Mouse (Mus musculus) cerebellum, postnatal 36 days (tissue): ENCODE results near the gene Arfgef2.

Source experiments
- DNase-seq, 2 experiments: peaks; one replicate each; pipeline ENCODE4 v3.0.0; 2021 to 2022; ENCODE audit warnings: mixed read lengths in 2 of 2

Gene Arfgef2

GRCm38 (mm10) chr2:166806813-166807212 is 1.4 kb downstream of the Arfgef2 start:
- DNase-seq, result no peak

- DNase-seq, result no peak
Observed at GRCm38 (mm10) chr2:166809499-166809898, 4.1 kb downstream of the Arfgef2 start.

GRCm38 (mm10) chr2:166810821-166811220 is 5.4 kb downstream of the Arfgef2 start:
- no peak for DNase-seq

GRCm38 (mm10) chr2:166818463-166819143 is 13.2 kb downstream of the Arfgef2 start:
- DNase-seq, result no peak

GRCm38 (mm10) chr2:166819849-166820248 is 14.5 kb downstream of the Arfgef2 start:
- DNase-seq, result no peak

- no peak for DNase-seq
Observed at GRCm38 (mm10) chr2:166820844-166821243, 15.5 kb downstream of the Arfgef2 start.

GRCm38 (mm10) chr2:166821406-166821805 is 16.0 kb downstream of the Arfgef2 start:
- no peak for DNase-seq

GRCm38 (mm10) chr2:166822119-166822826 is 16.9 kb downstream of the Arfgef2 start:
- DNase-seq, result no peak

- DNase-seq, result no peak
Observed at GRCm38 (mm10) chr2:166822901-166823300, 17.5 kb downstream of the Arfgef2 start.

GRCm38 (mm10) chr2:166824386-166824785 is 19.0 kb downstream of the Arfgef2 start:
- no peak for DNase-seq

- no peak for DNase-seq
Observed at GRCm38 (mm10) chr2:166824998-166825397, 19.6 kb downstream of the Arfgef2 start.

GRCm38 (mm10) chr2:166826491-166827224 is 21.3 kb downstream of the Arfgef2 start:
- DNase-seq, result no peak

GRCm38 (mm10) chr2:166828306-166828705 is 22.9 kb downstream of the Arfgef2 start:
- no peak for DNase-seq

- DNase-seq, result no peak
Observed at GRCm38 (mm10) chr2:166830350-166830749, 25.0 kb downstream of the Arfgef2 start.

- no peak for DNase-seq
Observed at GRCm38 (mm10) chr2:166834091-166834490, 28.7 kb downstream of the Arfgef2 start.

- DNase-seq, result no peak
Observed at GRCm38 (mm10) chr2:166834796-166835195, 29.4 kb downstream of the Arfgef2 start.

- no peak for DNase-seq
Observed at GRCm38 (mm10) chr2:166835581-166835980, 30.2 kb downstream of the Arfgef2 start.

GRCm38 (mm10) chr2:166841813-166842212 is 36.4 kb downstream of the Arfgef2 start:
- DNase-seq, result no peak

- DNase-seq, result no peak
Observed at GRCm38 (mm10) chr2:166850691-166851090, 45.3 kb downstream of the Arfgef2 start.

GRCm38 (mm10) chr2:166852270-166852669 is 46.9 kb downstream of the Arfgef2 start:
- DNase-seq, result no peak

- DNase-seq, result no peak
Observed at GRCm38 (mm10) chr2:166855771-166856170, 50.4 kb downstream of the Arfgef2 start.

GRCm38 (mm10) chr2:166856366-166856765 is 51.0 kb downstream of the Arfgef2 start:
- DNase-seq, result no peak

- DNase-seq, result no peak
Observed at GRCm38 (mm10) chr2:166857118-166857517, 51.7 kb downstream of the Arfgef2 start.

GRCm38 (mm10) chr2:166859214-166859613 is 53.8 kb downstream of the Arfgef2 start:
- no peak for DNase-seq
